Mouse (Mus musculus): ENCODE measurements around the gene Fbxw10. TPM values are rescaled to one million over a fixed set of nuclear protein-coding genes. Genes with fewer than 3 reads are reported as not detected.

Fbxw10 gene
- total and polyA plus RNA-seq, 2 experiments from 2014 or later, result 0.33 to 0.86 TPM

GRCm38 (mm10) chr11:62844562-62844961 lies 2.3 kb upstream of the Fbxw10 start:
- 86% methylated on average over 5 of the region's 5 CpGs for WGBS
- TF ChIP-seq CTCF (IDR thresholded peaks at IDR 0.05; ENCODE audit: low read depth), result no peak
- Histone ChIP-seq H3K9me3 (ENCODE audit: low read length) (no peaks in the 10 kb centered on the region), H3K36me3 (ENCODE audit: insufficient read depth) (no peaks in the 10 kb centered on the region), H3K4me1 (ENCODE audit: insufficient read depth) (no peaks in the 10 kb centered on the region), H3K27ac (ENCODE audit: low read depth, low read length) (no peak overlapping the region), H3K4me2 (ENCODE audit: low read depth) (no peak overlapping the region), H3K4me3 (ENCODE audit: low read depth, low read length) (no peak overlapping the region), H3K27me3 (ENCODE audit: insufficient read depth, low read length) (no peaks in the 10 kb centered on the region), H3K9ac (no peak overlapping the region)
- ATAC-seq (no peak), DNase-seq (no peak)

GRCm38 (mm10) chr11:62845730-62846129 lies 1.1 kb upstream of the Fbxw10 start:
- H3K9ac ChIP-seq, result no peak overlapping the region
- H3K4me3 ChIP-seq (ENCODE audit: low read depth, low read length), result no peak overlapping the region
- H3K4me2 ChIP-seq (ENCODE audit: low read depth), result no peak overlapping the region
- no peak for TF ChIP-seq CTCF (IDR thresholded peaks at IDR 0.05; ENCODE audit: low read depth)
- H3K9me3 ChIP-seq (ENCODE audit: low read length), result no peaks in the 10 kb centered on the region
- H3K36me3 ChIP-seq (ENCODE audit: insufficient read depth), result no peaks in the 10 kb centered on the region
- no peaks in the 10 kb centered on the region for H3K4me1 ChIP-seq (ENCODE audit: insufficient read depth)
- 80% methylated on average over 3 of the region's 3 CpGs for WGBS
- ATAC-seq (no peak), DNase-seq (no peak)
- H3K27ac ChIP-seq (ENCODE audit: low read depth, low read length), result no peak overlapping the region
- no peaks in the 10 kb centered on the region for H3K27me3 ChIP-seq (ENCODE audit: insufficient read depth, low read length)

- H3K4me1 ChIP-seq (ENCODE audit: insufficient read depth), result no peaks in the 10 kb centered on the region
- no peak overlapping the region for H3K9ac ChIP-seq
- WGBS, result 65% methylated on average over 4 of the region's 4 CpGs
- ATAC-seq, result no peak
- H3K4me2 ChIP-seq (ENCODE audit: low read depth), result no peak overlapping the region
- no peak overlapping the region for H3K4me3 ChIP-seq (ENCODE audit: low read depth, low read length)
- H3K9me3 ChIP-seq (ENCODE audit: low read length), result no peaks in the 10 kb centered on the region
- H3K27ac ChIP-seq (ENCODE audit: low read depth, low read length), result no peak overlapping the region
- TF ChIP-seq CTCF (IDR thresholded peaks at IDR 0.05; ENCODE audit: low read depth), result no peak
- no peaks in the 10 kb centered on the region for H3K36me3 ChIP-seq (ENCODE audit: insufficient read depth)
- H3K27me3 ChIP-seq (ENCODE audit: insufficient read depth, low read length), result no peaks in the 10 kb centered on the region
- DNase-seq, result no peak
Measured at GRCm38 (mm10) chr11:62847655-62848191, 854 bp downstream of the Fbxw10 start.

GRCm38 (mm10) chr11:62848301-62848700 lies 1.4 kb downstream of the Fbxw10 start:
- Histone ChIP-seq H3K4me1 (ENCODE audit: insufficient read depth) (no peaks in the 10 kb centered on the region), H3K27me3 (ENCODE audit: insufficient read depth, low read length) (no peaks in the 10 kb centered on the region), H3K9me3 (ENCODE audit: low read length) (no peaks in the 10 kb centered on the region), H3K9ac (no peak overlapping the region), H3K4me3 (ENCODE audit: low read depth, low read length) (no peak overlapping the region), H3K4me2 (ENCODE audit: low read depth) (no peak overlapping the region), H3K27ac (ENCODE audit: low read depth, low read length) (no peak overlapping the region), H3K36me3 (ENCODE audit: insufficient read depth) (no peaks in the 10 kb centered on the region)
- no peak for TF ChIP-seq CTCF (IDR thresholded peaks at IDR 0.05; ENCODE audit: low read depth)
- ATAC-seq, result no peak
- WGBS, result 29% methylated on average over 2 of the region's 2 CpGs
- no peak for DNase-seq

- Histone ChIP-seq H3K36me3 (ENCODE audit: insufficient read depth) (no peaks in the 10 kb centered on the region), H3K9me3 (ENCODE audit: low read length) (no peaks in the 10 kb centered on the region), H3K27me3 (ENCODE audit: insufficient read depth, low read length) (no peaks in the 10 kb centered on the region), H3K4me1 (ENCODE audit: insufficient read depth) (no peaks in the 10 kb centered on the region), H3K9ac (no peak overlapping the region), H3K4me3 (ENCODE audit: low read depth, low read length) (no peak overlapping the region), H3K27ac (ENCODE audit: low read depth, low read length) (no peak overlapping the region), H3K4me2 (ENCODE audit: low read depth) (no peak overlapping the region)
- DNase-seq (no peak), ATAC-seq (no peak)
- WGBS, result 70% methylated on average over 1 of the region's 1 CpGs
- TF ChIP-seq CTCF (IDR thresholded peaks at IDR 0.05; ENCODE audit: low read depth), result peak; percentile 54
Measured at GRCm38 (mm10) chr11:62851199-62851598, 4.3 kb downstream of the Fbxw10 start.

- DNase-seq (no peak), ATAC-seq (no peak)
- Histone ChIP-seq H3K9me3 (ENCODE audit: low read length) (no peaks in the 10 kb centered on the region), H3K4me3 (ENCODE audit: low read depth, low read length) (no peak overlapping the region), H3K27ac (ENCODE audit: low read depth, low read length) (no peak overlapping the region), H3K36me3 (ENCODE audit: insufficient read depth) (no peaks in the 10 kb centered on the region), H3K9ac (no peak overlapping the region), H3K4me2 (ENCODE audit: low read depth) (no peak overlapping the region), H3K4me1 (ENCODE audit: insufficient read depth) (no peaks in the 10 kb centered on the region), H3K27me3 (ENCODE audit: insufficient read depth, low read length) (no peaks in the 10 kb centered on the region)
- no peak for TF ChIP-seq CTCF (IDR thresholded peaks at IDR 0.05; ENCODE audit: low read depth)
- WGBS, result 94% methylated on average over 6 of the region's 6 CpGs
Measured at GRCm38 (mm10) chr11:62853334-62853733, 6.5 kb downstream of the Fbxw10 start.

GRCm38 (mm10) chr11:62865562-62865961 lies 18.7 kb downstream of the Fbxw10 start:
- 78% methylated on average over 4 of the region's 4 CpGs for WGBS
- no peak for ATAC-seq
- no peak for TF ChIP-seq CTCF (IDR thresholded peaks at IDR 0.05; ENCODE audit: low read depth)

More at GRCm38 (mm10) chr11:62865562-62865961, 18.7 kb downstream of the Fbxw10 start:
- DNase-seq, result no peak
- H3K27ac ChIP-seq (ENCODE audit: low read depth, low read length), result no peak overlapping the region
- no peaks in the 10 kb centered on the region for H3K9me3 ChIP-seq (ENCODE audit: low read length)
- no peak overlapping the region for H3K4me2 ChIP-seq (ENCODE audit: low read depth)
- no peaks in the 10 kb centered on the region for H3K27me3 ChIP-seq (ENCODE audit: insufficient read depth, low read length)
- no peaks in the 10 kb centered on the region for H3K36me3 ChIP-seq (ENCODE audit: insufficient read depth)
- no peak overlapping the region for H3K9ac ChIP-seq
- H3K4me1 ChIP-seq (ENCODE audit: insufficient read depth), result no peaks in the 10 kb centered on the region
- no peak overlapping the region for H3K4me3 ChIP-seq (ENCODE audit: low read depth, low read length)

All from forebrain, postnatal 0 days (tissue).